Mouse (Mus musculus) thymus, postnatal 36 days (tissue): Measurements from ENCODE around the gene Gpsm1.
A peak's percentile ranks its signal among the peaks of the same experiment; 100 is the strongest.

Experiments
- DNase-seq, 2 experiments: peaks; one replicate each; pipeline ENCODE4 v3.0.0; 2022; ENCODE audit warnings: mixed read lengths in 2 of 2

Gene Gpsm1

DNA sequence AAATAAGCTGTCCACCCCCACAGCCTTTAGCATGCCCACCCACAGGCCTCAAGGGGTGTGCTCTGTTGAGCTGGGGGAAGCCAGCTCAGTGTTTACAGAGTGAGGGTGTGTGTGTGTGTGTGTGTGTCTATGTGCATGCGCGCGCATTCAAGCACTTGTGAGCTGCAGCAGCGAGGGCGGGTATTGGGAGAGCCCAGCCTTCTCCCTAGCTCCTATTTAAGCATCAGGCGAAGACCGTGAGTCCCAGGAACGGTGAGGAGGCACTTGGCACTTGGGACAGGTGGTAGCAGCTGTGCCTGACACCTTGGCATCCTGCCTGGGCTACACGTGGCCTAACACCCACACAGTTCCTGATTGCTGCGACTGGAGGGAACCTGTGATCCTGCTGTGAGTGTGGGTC lies 26.7 kb downstream of the Gpsm1 start:
- no peak for DNase-seq

DNA sequence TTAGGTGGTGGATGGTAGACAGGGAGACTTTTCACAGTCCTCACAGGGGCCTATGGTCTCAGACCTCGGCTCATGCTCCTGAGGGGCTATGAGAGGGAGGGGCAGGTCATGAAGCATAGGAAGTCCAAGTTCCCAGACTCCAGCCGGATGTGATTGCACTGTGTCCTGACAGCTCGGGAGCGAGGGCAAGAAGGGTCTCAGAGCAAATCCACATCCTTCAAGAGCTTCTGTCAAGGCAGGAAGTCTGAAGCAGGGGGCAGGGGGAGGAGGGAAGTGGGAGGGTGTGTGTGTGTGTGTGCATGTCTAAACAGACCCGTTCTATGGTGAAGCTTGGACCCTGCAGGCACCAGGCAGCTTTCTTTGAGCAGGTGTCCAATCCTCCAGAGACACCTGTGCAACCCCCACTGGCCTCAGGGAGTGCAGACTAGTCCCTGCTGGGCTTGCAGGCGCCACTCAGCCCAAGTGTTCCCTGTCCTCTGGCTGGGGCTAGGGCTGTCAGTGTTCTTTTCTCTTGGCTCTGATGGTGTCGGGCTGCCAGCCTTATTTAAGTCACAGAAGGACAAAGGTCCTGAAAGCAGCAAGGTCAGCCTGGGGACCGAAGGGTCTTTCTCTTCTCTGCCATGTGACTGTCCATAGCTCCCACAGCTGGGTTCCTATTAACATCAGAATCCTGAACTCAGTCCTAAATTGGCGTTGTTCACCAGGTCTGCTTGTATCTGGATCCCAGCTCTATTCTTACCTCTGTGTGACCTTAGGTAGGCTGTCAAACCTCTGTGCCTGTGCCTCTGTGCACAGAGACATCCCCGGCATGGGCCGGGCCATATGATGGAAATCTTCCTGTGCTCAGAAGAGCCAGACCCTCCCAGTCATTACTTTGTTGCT lies 27.5 kb downstream of the Gpsm1 start:
- peak in 1 of 2 experiments; percentile 22 for DNase-seq

GRCm38 (mm10) chr2:26348241-26348640 lies 32.9 kb downstream of the Gpsm1 start:
- DNase-seq, result no peak

DNA sequence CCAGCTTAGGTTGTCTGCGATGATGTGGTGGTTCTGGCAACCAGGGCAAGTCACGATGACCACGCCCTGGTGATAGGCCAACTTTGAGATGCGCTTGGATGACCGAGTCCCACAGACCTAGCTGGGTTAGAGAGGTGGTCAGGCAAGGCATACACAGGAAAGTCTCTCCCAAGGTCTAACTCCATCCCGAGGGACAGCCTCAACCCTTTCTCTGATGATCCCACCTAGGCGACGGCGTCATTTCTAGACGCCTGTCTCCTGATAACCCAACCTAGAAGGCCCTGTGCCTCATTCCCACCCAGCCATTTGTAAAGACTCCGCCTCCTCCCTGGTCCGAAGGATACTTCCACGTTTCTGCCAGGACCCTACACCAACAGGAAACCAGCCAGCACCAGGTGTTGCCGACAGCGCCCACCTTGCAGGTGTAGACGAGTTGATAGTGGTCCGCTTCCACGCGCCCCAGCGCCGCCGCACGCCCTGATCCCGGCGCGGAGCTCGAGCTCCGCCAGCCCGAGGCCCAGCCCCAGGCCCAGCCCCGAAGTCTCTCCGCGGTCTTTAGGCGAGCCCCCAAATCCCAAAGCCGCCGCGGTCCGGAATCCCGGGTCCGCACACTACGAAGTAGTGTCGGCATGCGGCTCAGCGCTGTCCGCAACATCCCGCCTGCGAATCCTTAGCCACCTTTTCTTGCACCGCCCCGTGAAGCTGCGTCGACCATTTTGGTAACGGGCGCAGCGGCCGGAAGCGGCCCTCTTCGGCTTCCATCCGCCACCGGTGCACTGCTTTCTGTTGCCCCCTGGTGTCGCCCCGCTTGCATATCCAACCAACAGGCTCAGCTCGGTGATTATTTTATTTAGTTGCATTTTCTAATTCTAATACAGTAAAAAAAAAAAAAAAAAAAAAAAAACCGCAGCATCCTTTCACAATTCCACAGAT lies 36.3 kb downstream of the Gpsm1 start, which contains the start of gene Dnlz:
Dnlz (minus strand) TSS at position 753 of the 933 bp plus-strand sequence.
- peak; percentile 94 to 95 for DNase-seq

DNA sequence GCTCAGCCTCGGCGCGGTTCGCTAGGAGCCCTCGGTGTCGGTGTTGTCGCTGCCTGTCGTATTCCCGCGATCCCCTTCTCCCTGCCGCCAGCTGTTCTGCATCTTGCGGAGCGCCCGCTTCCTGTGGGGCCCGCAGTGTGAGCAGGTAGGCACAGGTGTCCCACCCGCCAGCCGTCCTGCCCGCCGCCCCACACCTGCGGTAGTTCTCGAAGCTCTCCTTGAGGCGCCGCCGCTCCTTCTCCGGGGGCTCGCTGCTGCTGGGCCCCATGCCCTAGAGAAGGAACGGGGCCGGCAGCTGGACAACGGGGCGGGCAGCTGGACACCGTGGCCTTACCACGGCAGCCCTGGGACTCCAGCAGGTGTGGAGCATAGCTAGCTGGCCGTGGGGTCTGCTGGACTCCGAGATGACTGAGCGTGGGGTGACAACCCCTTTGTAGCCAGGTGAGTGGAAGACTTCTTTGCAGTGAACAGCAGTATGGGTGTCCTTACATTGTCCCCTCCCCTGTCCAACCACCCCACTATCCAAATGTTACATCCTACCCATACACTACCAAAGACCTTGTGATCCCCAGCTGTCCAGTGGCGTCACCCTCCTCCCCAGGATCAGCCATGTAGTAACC lies 37.1 kb downstream of the Gpsm1 start:
- DNase-seq, result peak; percentile 74 to 87

DNA sequence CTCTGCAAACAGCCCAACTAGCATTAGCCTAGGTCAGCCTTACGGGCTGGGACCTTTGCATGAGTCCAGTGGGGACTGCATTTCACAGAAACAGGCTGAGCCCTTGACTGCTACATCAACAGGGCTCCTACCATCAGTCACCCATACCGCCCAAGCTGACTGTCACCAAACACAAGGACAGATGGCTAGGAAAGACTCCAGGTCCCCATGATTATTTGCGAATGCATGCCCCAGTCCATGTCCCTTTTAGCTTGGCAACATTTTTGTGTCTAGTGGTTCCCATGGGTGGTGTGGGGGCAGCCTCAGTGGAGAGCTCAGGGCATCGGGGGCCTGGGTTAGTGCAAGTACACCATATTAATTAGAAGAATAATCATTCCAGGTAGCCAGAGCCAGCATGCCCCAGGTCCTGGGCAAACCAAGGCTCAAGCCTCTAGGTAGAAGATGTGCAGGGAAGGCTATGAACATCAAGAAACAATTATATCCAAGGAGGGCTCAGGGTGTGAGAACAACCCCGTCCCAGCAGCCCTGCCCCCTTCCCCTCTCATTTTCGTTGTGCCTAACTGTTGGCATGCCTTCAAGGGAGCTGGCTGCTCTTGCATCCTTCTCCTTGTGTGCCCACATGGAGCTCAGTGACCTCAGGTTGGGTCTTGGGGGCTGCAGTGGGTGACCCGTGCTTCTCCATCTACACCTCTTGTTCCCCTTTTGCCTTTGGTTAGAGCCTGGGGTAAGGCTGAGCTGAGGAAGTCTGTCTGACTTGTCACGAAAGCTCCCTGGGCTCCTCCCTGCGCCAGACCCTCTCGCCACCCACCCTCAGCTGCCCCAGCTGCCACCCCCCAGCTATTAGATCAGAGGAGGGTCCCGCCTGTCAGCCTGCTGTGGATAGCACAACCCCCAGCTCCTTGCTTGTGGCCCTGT lies 38.0 kb downstream of the Gpsm1 start:
- DNase-seq, result no peak

GRCm38 (mm10) chr2:26354401-26354800 lies 39.1 kb downstream of the Gpsm1 start:
- DNase-seq, result no peak

DNA sequence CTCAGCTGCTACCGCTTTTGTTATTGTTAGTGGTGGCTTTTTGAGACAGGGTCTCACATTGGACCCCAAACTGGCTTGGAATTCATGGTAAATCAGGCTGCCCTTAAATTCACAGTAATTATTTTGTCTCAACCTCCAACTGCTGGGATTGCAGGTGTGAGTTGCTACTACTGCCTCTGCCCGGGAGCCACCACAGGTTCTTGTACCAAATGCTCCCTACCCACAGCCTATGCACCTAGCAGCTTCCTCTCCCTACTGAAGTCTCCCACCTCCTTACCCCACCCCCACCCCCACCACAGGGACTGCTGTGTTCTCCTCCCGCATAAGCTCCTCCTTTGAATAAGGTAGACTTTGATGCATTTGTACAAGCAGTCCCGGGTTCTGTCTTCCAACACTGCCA lies 40.9 kb downstream of the Gpsm1 start:
- DNase-seq, result peak in 1 of 2 experiments; percentile 29

DNA sequence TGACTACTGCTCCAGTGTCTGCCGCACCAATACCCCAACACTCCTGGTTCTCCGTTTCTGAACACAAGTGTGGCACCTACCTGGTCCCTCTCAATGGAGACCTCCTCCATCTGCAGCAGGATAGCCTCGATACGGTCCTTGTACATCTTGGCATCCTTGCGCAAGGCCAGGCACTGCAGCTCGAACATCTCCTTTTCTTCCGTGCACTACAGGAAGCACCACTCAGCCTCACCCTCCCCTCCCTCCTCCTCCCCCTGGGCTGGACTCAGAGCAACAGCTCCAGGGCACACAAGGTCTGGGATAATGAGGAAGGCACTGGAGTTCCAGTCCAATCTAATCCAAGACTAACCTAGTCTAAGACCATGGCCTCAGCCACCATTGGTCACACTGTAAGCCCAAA lies 41.4 kb downstream of the Gpsm1 start:
- DNase-seq, result peak; percentile 47 to 60

DNA sequence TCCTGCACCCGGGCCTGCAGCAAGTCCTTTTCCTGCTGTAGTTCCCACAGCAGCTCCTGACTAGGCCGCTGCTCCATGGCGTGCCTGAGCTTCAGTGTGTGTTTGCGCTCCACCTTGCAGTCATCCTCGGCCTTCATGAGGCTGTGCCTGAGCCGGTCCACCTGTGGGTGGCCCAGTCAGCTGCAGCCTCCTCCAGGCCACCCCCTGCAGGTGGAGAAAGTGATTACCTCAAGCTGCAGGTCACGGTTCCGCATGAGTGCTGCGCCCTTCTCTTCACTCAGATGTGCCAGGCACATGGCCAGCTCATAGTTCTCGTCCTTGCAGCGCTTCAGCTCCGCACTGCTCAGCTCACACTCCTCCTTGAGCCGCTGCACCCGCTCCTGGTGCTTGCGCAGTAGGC lies 42.2 kb downstream of the Gpsm1 start:
- DNase-seq, result no peak

DNA sequence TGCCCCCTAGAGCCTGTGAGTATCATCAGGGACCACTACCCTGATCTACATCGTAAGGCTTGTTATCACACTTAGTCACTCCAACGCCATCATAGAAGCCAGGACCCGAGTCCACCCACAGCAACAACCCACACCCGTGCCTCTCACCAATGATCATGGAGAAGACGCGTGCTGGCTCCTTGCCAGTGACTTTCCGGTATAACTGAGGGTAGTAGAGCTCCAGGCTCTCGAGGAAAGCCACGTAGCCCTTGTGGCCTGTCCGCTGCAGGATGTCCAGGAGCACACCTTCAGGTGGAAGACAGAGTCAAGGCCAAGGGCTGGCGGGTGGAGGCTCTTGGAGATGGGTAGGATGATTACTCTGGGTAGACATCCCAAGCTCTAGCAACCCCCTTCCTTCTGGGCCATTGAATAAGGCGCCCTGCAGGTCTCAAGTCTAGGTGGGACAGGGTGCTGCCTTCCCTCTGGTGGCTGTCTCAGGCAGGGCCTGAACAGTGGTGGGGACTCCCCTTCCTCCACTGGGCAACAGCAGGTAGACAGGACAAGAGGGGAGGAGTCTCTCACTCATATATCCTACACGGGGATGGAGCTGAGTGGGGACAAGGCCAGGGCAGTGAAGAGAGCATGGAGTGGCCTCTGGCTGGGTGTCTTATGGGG lies 43.5 kb downstream of the Gpsm1 start:
- no peak for DNase-seq

DNA sequence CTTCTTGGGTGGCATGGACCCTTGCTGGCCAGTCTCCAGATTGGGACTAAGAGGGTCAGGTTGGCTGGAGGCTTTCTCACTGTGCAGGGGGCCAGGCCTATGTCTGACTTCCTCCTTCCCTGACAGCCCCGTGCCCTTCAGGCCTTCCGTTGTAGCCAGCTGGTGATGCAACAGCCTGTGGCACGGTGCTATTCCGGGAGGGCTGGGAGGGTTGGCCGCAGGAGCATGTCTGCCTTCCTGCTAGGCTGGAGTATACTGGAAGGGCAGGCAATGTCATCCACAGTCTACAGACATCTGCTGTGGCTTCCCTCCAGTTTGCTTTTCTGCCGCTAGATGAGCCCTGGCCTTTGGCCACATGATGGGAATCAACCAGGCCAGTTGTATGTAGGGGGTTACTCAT lies 44.7 kb downstream of the Gpsm1 start:
- DNase-seq, result no peak

GRCm38 (mm10) chr2:26360772-26361171 lies 45.5 kb downstream of the Gpsm1 start, which contains the start of gene Card9:
TSS of gene Card9 (minus strand) at chr2:26360918.
- DNase-seq, result no peak

DNA sequence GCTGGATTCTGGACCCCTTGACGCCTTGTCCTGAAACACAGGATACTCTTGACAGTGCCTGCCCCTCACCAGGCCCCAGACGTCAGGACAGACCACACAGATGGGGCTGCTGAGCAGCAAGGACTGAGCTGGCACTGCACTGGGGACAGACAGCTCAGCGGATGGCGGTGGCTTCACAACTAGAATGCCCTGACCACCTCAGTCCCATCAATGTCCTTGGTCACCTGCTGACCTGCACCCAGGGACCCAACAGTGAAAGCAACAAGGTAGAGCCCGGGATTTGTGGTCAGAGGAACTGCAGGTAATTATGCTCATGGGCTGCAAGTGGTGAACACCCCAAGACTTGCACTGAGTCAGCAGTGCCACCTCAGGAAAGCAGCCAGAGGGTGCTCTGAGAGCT lies 47.7 kb downstream of the Gpsm1 start:
- DNase-seq, result no peak

DNA sequence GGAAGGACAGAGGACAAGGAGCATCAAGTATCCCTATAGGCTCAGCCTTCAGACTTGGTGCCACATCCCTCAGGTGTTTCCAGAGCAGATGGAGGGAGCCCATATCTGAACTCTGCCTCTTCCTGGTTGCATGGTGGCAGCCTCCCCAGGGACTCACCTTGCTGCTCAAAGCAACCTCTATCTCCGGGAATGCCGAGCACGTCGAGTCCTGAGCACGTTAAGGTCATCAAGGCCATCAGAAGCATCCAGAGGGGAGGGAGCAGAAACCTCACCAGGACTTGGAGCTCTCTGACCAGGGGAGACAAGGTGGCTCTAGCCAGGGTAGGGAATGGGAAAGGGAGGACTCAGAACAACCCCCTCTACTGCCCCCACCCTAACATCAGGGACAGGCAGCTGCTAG lies 48.2 kb downstream of the Gpsm1 start:
- DNase-seq, result no peak

DNA sequence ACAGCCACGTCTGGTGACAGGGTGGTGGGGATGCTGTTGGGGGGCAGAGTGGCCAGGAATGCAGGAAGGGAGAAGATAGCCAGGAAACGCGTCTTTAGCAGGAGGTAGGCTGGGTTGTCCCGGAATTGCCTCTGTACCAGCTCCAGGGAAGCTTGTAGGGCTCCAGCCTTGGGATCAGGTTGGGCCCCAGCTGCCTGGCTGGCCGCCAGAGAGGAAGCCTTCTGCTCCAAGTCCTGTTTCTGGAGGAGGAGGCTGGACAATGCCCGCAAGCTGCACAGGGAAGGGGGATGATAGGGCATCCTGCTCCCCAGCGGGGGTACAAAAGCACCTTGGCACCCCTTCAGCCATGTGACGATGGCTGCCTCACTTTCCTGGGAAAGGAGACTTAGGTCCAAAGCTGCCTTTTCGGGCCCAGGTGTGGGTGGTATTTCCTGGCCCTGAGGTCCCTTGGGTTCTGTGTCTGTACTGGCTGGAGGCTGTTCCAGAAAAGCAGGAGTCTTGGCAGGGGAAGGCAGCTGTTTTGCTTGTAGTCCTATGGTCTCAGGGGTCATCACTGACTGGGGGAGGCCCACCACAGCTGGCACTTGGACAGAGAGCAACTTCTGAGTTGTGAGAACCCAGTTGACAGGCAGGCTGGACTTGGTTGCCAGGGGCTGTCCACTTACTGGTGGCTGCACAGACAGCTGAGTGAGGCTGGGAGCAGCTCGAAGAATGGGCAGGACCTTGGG lies 49.6 kb downstream of the Gpsm1 start:
- DNase-seq, result no peak

- no peak for DNase-seq
These were observed 52.6 kb downstream of the Gpsm1 start for GRCm38 (mm10) chr2:26367911-26368310.

DNA sequence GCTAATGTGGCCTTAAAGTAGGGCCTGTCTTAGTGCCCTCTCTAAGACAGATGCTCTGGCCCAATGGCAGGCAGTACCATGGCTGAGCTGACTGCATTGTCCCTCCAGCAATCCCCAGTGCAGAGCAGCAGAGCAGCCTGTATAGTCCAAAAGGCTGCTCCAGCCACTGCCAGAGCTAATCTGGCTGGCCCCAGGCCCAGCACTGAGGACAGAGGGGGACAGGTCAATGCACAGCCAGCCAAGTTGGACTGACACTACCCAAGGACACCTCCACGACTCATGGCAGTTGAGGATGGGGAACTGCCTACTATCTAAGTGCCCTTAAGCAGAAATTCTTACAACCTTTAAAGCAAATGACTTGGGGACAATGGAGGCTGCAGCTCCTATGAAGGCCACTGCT lies 53.3 kb downstream of the Gpsm1 start:
- no peak for DNase-seq

GRCm38 (mm10) chr2:26372396-26372795 lies 57.1 kb downstream of the Gpsm1 start:
- DNase-seq, result no peak

- DNase-seq, result peak; percentile 82 to 85
These were observed 64.9 kb downstream of the Gpsm1 start, which contains the start of gene Snapc4 for GRCm38 (mm10) chr2:26380131-26380771. TSS of gene Snapc4 (minus strand) at chr2:26380653.
